Mouse (Mus musculus) lung, postnatal 10 days (tissue): Measurements from ENCODE around the gene Fam162b.

Source experiments
- DNase-seq: peaks from one replicate; pipeline ENCODE4 v3.0.0; 2021

The Fam162b gene

GRCm38 (mm10) chr10:51590139-51590574 lies at the start of gene Fam162b:
Gene Fam162b, minus strand, starts transcription at chr10:51590517.
- DNase-seq, result peak; percentile 19

- peak; percentile 35 for DNase-seq
These were observed 41.3 kb upstream of the Fam162b start, which contains the start of gene Gprc6a for GRCm38 (mm10) chr10:51631411-51632136. Gene Gprc6a, minus strand, starts transcription at chr10:51631461.

GRCm38 (mm10) chr10:51621193-51621592 lies 30.9 kb upstream of the Fam162b start:
- DNase-seq, result no peak

GRCm38 (mm10) chr10:51620126-51620525 lies 29.8 kb upstream of the Fam162b start:
- no peak for DNase-seq

GRCm38 (mm10) chr10:51618538-51618937 lies 28.2 kb upstream of the Fam162b start:
- no peak for DNase-seq

GRCm38 (mm10) chr10:51614826-51615590 lies 24.7 kb upstream of the Fam162b start:
- DNase-seq, result no peak

- DNase-seq, result no peak
These were observed 23.1 kb upstream of the Fam162b start for GRCm38 (mm10) chr10:51613421-51613820.

GRCm38 (mm10) chr10:51611969-51612682 lies 21.8 kb upstream of the Fam162b start:
- DNase-seq, result no peak

GRCm38 (mm10) chr10:51609741-51610425 lies 19.6 kb upstream of the Fam162b start:
- DNase-seq, result no peak

GRCm38 (mm10) chr10:51596928-51597635 lies 6.8 kb upstream of the Fam162b start:
- DNase-seq, result no peak

- DNase-seq, result peak; percentile 65
These were observed 4.9 kb upstream of the Fam162b start for GRCm38 (mm10) chr10:51595001-51595931.

GRCm38 (mm10) chr10:51591574-51591973 lies 1.3 kb upstream of the Fam162b start:
- DNase-seq, result no peak

- peak; percentile 80 for DNase-seq
These were observed 5.4 kb downstream of the Fam162b start for GRCm38 (mm10) chr10:51584919-51585318.

GRCm38 (mm10) chr10:51584378-51584777 lies 5.9 kb downstream of the Fam162b start:
- DNase-seq, result peak; percentile 11

- DNase-seq, result no peak
These were observed 18.9 kb downstream of the Fam162b start for GRCm38 (mm10) chr10:51571225-51571996.

- DNase-seq, result peak; percentile 19
These were observed 34.3 kb downstream of the Fam162b start for GRCm38 (mm10) chr10:51556005-51556404.

GRCm38 (mm10) chr10:51553348-51554123 lies 36.8 kb downstream of the Fam162b start:
- DNase-seq, result peak; percentile 86
